Comparison of ENCODE assay signal across 18 mouse cellular contexts in the genomic region with DNA sequence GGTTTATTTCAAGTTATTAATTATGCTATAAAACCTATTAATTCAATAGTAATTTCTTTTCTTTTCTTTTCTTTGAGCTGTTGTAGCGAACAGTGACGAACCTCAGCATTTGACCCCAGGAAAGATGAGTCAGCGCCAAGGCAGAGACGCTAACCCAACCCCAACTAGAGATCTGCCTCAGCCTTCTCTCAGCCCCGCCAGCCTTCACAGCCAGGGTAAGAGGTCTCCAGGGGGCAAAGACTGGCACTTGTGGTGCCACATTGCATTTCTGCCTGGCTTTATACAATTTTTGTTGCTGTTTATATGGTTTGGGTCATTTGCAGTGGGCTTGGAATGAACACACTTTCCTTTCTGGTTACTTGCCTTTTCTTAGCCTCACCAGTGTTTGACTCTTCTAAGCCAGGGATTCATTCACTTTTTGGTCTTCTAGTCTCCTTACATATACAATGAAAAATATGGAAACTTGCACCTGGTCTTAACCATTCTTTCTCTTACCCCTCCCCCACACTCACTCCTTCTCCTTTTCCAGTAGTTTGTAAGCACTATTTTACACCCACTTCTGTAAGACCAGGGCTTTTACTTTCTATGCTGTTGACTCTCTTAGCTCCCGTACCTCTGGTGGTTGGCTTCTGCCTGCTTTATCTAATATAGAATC.
A peak's percentile ranks its signal among the peaks of the same experiment; 100 is the strongest.
DNase-seq lines count a peak whose midpoint lies in the region; ATAC-seq lines count a peak whose summit lies in the region.
"Had no signal": no experiment of that assay in that cellular context is flagged by ENCODE, and none has a peak within 500 bp of the region (broad histone marks: within the 10 kb centered on the region; RNA-seq: fewer than 3 reads in every experiment).

No protein-coding gene starts in this region.

- peak; percentile 53 for DNase-seq in adrenal gland, postnatal 10 days
- no peak for DNase-seq in adrenal gland, postnatal 4 days (ENCODE audit: low spot score in 2 of 2)
- peak; percentile 42 for DNase-seq in CD4-positive helper T cell, adult 2 months (ENCODE audit: low read depth, low spot score)
- DNase-seq in adrenal gland, postnatal 14 days: peak; percentile 57
- DNase-seq in ovary, postnatal 36 days (ENCODE audit: low spot score): no peak
- no peak for DNase-seq in thymus, postnatal 14 days
- DNase-seq: B cell, adult 2 months; cerebellum, adult 2 months; cerebellum, postnatal 36 days; gastrocnemius, postnatal 14 days; kidney, postnatal 36 days; lung, adult 2 months; retina, postnatal 1 day had no signal

- peak; percentile 20 for ATAC-seq in inflammation-experienced regulatory T-cells, adult 6 months
- ATAC-seq in cerebellum, adult (ENCODE audit: insufficient number of reproducible peaks, low FRiP score, low TSS enrichment): no peak
- ATAC-seq: forebrain, embryonic 14.5 days; liver, embryonic 12.5 days; midbrain, embryonic 13.5 days had no signal

Comparison
In these comparisons a context has a peak if more than half of its experiments do, and no peak if none do; other contexts are left out.
1. DNase-seq: peak in adrenal gland, postnatal 10 days (single experiment), CD4-positive helper T cell, adult 2 months (single experiment) and adrenal gland, postnatal 14 days (single experiment); none in adrenal gland, postnatal 4 days (0 of 2), ovary, postnatal 36 days (single experiment) and thymus, postnatal 14 days (single experiment).